Mouse (Mus musculus) thymus, adult 2 months (tissue): ENCODE measurements around the gene Hspb7. TPM values are rescaled to one million over a fixed set of nuclear protein-coding genes. Genes with fewer than 3 reads are reported as not detected.

Experiments used
- DNase-seq: peaks from one replicate; pipeline ENCODE4 v3.0.0; 2021
- H3K27ac ChIP-seq: fragments of 200-500 bp; 2 replicates; pipeline ENCODE4 v1.5.1; 2012; ENCODE audit warnings: low read length, control low read depth; ENCODE audit not compliant: control insufficient read depth, insufficient read depth
- H3K27me3 ChIP-seq: fragments of 200-500 bp; 2 replicates; pipeline ENCODE4 v1.6.1; 2012; ENCODE audit warnings: mild to moderate bottlenecking, low read length, moderate library complexity, mixed read lengths; ENCODE audit not compliant: control insufficient read depth, insufficient read depth
- H3K36me3 ChIP-seq: fragments of 200-500 bp; 2 replicates; pipeline ENCODE4 v1.6.1; 2012; ENCODE audit warnings: mild to moderate bottlenecking, low read length, moderate library complexity; ENCODE audit not compliant: control insufficient read depth, insufficient read depth
- H3K4me1 ChIP-seq: fragments of 200-500 bp; replicated peaks from 2 replicates; pipeline ENCODE4 v1.6.1; 2012; ENCODE audit warnings: low read length; ENCODE audit not compliant: control insufficient read depth, insufficient read depth
- H3K4me3 ChIP-seq: fragments of 200-500 bp; 2 replicates; pipeline ENCODE4 v1.5.1; 2012; ENCODE audit warnings: mild to moderate bottlenecking, low read length, control low read depth, moderate library complexity; ENCODE audit not compliant: control insufficient read depth, insufficient read depth
- CTCF ChIP-seq: fragments of 200-500 bp; IDR thresholded peaks from 2 replicates; pipeline ENCODE4 v1.5.1; 2012; ENCODE audit warnings: mild to moderate bottlenecking, control low read depth, low read length, moderate library complexity, borderline replicate concordance; ENCODE audit not compliant: control insufficient read depth, poor library complexity, insufficient read depth; ENCODE audit errors: extremely low read depth
- POLR2A ChIP-seq: fragments of 200-500 bp; IDR thresholded peaks from 2 replicates; pipeline ENCODE4 v1.6.1; 2012; ENCODE audit warnings: mild to moderate bottlenecking, low read length, control low read depth, moderate library complexity; ENCODE audit not compliant: control insufficient read depth, poor library complexity, insufficient read depth; ENCODE audit errors: extremely low read depth
- WGBS: fragments of 180-500 bp; shearing (Covaris S2); methylation state at CpG from one replicate; pipeline ENCODE4 v1.1.7; 2018; 5-methylcytosine and 5-hydroxymethylcytosine counted together
- polyA plus RNA-seq: library from polyadenylated mRNA; depleted of rRNA; stranded (reverse); fragments of >200 nt; gene quantifications from 2 replicates; pipeline ENCODE4 v1.2.3, GENCODE M21; 2012

The Hspb7 gene
- polyA plus RNA-seq, 1 experiment = 36.2 TPM

- WGBS = 81% methylated on average over 6 of the region's 6 CpGs
- no peak overlapping the region for H3K27ac ChIP-seq
Observed at GRCm38 (mm10) chr4:141429381-141429780, 8.8 kb downstream of the Hspb7 start.

DNA sequence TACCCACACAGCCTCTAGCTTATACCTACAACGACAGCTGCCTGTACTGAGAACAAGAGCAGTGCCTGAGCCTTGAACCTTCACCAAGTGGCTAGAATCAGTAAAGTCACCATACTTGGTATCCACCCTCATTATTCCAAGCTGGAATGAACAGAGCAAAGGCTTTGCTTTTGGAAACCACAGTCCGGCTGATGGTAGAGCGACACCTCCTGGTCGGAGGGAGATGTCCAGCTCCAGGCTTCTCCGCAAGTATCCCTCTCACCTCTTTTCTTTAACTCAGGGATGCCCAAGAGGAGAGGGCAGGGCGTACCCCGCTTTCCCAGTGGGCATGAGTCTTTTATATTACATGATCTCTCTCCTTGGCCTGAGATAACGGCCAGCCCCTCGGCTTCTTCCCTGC is 9.3 kb downstream of the Hspb7 start:
- Histone ChIP-seq H3K27ac (no peak overlapping the region), H3K4me3 (no peak overlapping the region), H3K27me3 (no peaks in the 10 kb centered on the region), H3K4me1 (peaks cover 14% of the 10 kb centered on the region), H3K36me3 (no peaks in the 10 kb centered on the region)
- DNase-seq = no peak
- TF ChIP-seq POLR2A = no peak
- no peak for TF ChIP-seq CTCF
- WGBS = 71% methylated on average over 9 of the region's 9 CpGs

More at GRCm38 (mm10) chr4:141429381-141429780, 8.8 kb downstream of the Hspb7 start:
- TF ChIP-seq CTCF (no peak), POLR2A (no peak)
- no peaks in the 10 kb centered on the region for H3K36me3 ChIP-seq
- peaks cover 15% of the 10 kb centered on the region for H3K4me1 ChIP-seq
- no peak overlapping the region for H3K4me3 ChIP-seq
- H3K27me3 ChIP-seq = no peaks in the 10 kb centered on the region
- no peak for DNase-seq

DNA sequence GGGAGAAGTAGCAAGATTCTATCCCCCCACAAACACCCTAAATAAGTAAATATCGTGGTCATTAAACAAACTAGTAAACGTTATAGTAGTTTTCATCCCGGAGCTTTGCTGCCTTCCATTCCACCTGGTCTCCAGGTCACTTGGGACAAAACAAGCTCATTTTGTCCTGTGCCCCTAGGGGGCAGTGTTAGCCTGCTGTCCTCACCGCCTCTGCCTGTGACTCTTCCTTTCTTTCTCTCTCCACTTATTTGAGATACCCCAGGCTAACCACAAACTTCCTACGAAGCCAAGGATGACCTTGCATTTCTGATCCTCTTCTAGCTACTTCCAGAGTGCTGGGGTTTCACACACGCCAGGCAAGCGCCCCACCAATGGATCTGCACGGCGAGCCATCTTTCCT is 10.4 kb downstream of the Hspb7 start:
- Histone ChIP-seq H3K27ac (no peak overlapping the region), H3K27me3 (no peaks in the 10 kb centered on the region), H3K4me1 (0 out of 2 replicates have a peak, but pooled peaks cover 6% of the 10 kb centered on the region), H3K4me3 (no peak overlapping the region), H3K36me3 (no peaks in the 10 kb centered on the region)
- WGBS = 16% methylated on average over 9 of the region's 9 CpGs
- TF ChIP-seq POLR2A (no peak), CTCF (peak; percentile 52; the same call in 1 of the 2 replicates)
- peak; percentile 78 for DNase-seq

GRCm38 (mm10) chr4:141432666-141433065 is 12.1 kb downstream of the Hspb7 start:
- TF ChIP-seq POLR2A (no peak), CTCF (no peak)
- Histone ChIP-seq H3K27ac (no peak overlapping the region), H3K27me3 (no peaks in the 10 kb centered on the region), H3K4me1 (0 out of 2 replicates have a peak, but pooled peaks cover 3% of the 10 kb centered on the region), H3K36me3 (no peaks in the 10 kb centered on the region), H3K4me3 (no peak overlapping the region)
- WGBS = 87% methylated on average over 14 of the region's 14 CpGs
- DNase-seq = no peak

- Histone ChIP-seq H3K4me1 (0 out of 2 replicates have a peak, but pooled peaks cover 3% of the 10 kb centered on the region), H3K27ac (no peak overlapping the region), H3K36me3 (no peaks in the 10 kb centered on the region), H3K4me3 (no peak overlapping the region), H3K27me3 (no peaks in the 10 kb centered on the region)
- 93% methylated on average over 18 of the region's 18 CpGs for WGBS
- no peak for DNase-seq
- TF ChIP-seq CTCF = no peak
- TF ChIP-seq POLR2A = no peak
Observed at GRCm38 (mm10) chr4:141433191-141433590, 12.6 kb downstream of the Hspb7 start.

- WGBS = 100% methylated on average over 1 of the region's 1 CpGs
- Histone ChIP-seq H3K36me3 (no peaks in the 10 kb centered on the region), H3K4me3 (no peak within 1 kb of the TSS), H3K27me3 (no peaks in the 10 kb centered on the region), H3K4me1 (0 out of 2 replicates have a peak, but pooled peaks cover 3% of the 10 kb centered on the region), H3K27ac (no peak within 1 kb of the TSS)
- TF ChIP-seq CTCF (no peak), POLR2A (no peak)
- no peak for DNase-seq
Observed at GRCm38 (mm10) chr4:141435974-141436373, 15.4 kb downstream of the Hspb7 start, which contains the start of gene Srarp. Srarp (minus strand) TSS chr4:141436105.

DNA sequence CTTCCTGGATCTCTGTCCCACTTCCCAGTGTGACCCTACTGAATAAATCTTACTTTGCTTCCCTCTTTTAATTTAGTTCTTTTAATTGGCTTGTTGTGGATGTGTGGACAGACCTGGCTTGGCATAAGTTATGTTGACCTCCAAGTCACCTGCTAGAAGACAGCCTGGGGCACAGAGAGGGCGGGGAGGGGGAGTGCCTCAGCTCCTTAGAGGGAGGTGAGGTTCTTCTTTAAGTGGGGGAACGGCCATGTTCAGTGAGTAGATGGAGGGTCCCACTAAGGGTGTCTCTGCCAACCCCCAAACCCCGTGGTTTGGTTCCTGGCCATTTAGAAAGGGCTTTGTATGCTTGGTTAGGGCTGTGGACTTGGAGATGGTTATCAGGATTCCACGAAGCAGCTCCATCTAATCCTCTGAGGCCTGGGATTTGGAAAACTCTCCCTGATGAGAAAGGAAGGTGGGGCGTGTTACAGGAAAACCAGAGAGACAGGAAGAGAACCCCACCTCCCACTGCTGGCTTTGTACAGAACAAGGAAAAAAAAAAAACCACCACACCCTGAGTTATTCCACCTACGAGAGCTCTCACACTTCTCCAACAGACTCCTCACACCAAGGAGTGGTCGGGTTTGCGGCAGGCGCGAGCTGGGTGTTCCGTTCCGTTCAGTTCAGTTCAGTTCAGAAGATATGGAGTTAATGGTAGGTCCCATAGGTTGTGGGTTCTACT is 18.7 kb downstream of the Hspb7 start:
- H3K27ac ChIP-seq = no peak overlapping the region
- no peaks in the 10 kb centered on the region for H3K27me3 ChIP-seq
- no peak overlapping the region for H3K4me3 ChIP-seq
- TF ChIP-seq CTCF (no peak), POLR2A (no peak)
- H3K4me1 ChIP-seq = peaks cover 3% of the 10 kb centered on the region
- no peaks in the 10 kb centered on the region for H3K36me3 ChIP-seq
- no peak for DNase-seq
- 70% methylated on average over 12 of the region's 12 CpGs for WGBS
